Comparison of ENCODE assay signal across 9 mouse cellular contexts in the genomic region with DNA sequence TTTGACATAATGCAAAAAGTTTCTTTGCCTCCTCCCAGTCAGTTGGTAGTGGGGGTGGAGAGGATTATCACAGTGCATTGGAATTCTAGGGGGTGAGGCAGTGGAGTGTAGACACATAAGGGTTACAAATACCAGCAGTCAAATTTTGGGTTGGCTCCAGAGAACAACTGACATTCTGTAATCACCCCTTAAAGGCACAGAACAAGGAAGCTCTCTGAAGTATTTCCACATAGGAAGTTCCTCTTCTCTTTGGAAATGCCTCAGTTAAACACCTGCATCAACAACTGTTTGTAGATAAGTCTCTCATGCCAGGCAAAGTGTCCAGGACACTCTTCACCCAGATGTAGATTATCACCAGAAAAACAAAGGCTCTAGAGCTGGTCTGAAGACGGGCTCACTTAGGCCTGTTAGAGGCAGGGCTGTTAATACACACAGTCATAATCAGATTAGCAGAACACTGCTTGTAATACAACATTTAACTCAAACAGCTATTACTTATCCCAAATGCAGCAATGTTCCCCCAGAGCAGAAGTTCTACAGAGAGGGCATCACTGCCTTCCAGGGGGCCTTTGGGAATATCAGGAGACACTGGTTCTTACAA.
DNase-seq lines count a peak whose midpoint lies in the region; ATAC-seq and TF ChIP-seq lines count a peak whose summit lies in the region.
"Had no signal": no experiment of that assay in that cellular context is flagged by ENCODE, and none has a peak within 500 bp of the region (broad histone marks: within the 10 kb centered on the region; RNA-seq: fewer than 3 reads in every experiment).

No protein-coding gene starts in this region.

- no peak for TF ChIP-seq POLR2A in liver, adult 2 months (IDR thresholded peaks at IDR 0.05; ENCODE audit: extremely low read depth, insufficient read depth, low read length)

- H3K36me3 ChIP-seq in liver, adult 2 months (ENCODE audit: control insufficient read depth, insufficient read depth, low read length) = peaks cover 8% of the 10 kb centered on the region
- H3K36me3 ChIP-seq in heart, embryonic 14.5 days (ENCODE audit: control insufficient read depth, insufficient read depth, low read length) = peaks cover 12% of the 10 kb centered on the region
- peaks cover 23% of the 10 kb centered on the region for H3K36me3 ChIP-seq in lung, embryonic 14.5 days (ENCODE audit: insufficient read depth)

- peaks cover 33% of the 10 kb centered on the region for H3K4me1 ChIP-seq in liver, adult 2 months (ENCODE audit: control insufficient read depth, insufficient read depth, low read length)
- peaks cover 23 to 60% of the 10 kb centered on the region in 2 experiments for H3K4me1 ChIP-seq in heart, embryonic 14.5 days (ENCODE audit: control insufficient read depth in 2 of 2, insufficient read depth in 2 of 2, low read length in 2 of 2)
- H3K4me1 ChIP-seq in lung, embryonic 14.5 days (ENCODE audit: insufficient read depth) = no peaks in the 10 kb centered on the region

- no peak overlapping the region for H3K9ac ChIP-seq in liver, adult 2 months (ENCODE audit: low read depth, low read length)
- H3K9ac ChIP-seq in heart, embryonic 14.5 days (ENCODE audit: low read length) = no peak overlapping the region
- H3K9ac ChIP-seq in lung, embryonic 14.5 days = no peak overlapping the region

- WGBS in liver, adult 2 months = 54% methylated on average over 1 of the region's 1 CpGs
- 7% methylated on average over 1 of the region's 1 CpGs for WGBS in heart, embryonic 14.5 days
- 43% methylated on average over 1 of the region's 1 CpGs for WGBS in lung, embryonic 14.5 days

- H3K9me3 ChIP-seq in heart, embryonic 14.5 days (ENCODE audit: control insufficient read depth, low read length) = no peaks in the 10 kb centered on the region
- no peaks in the 10 kb centered on the region for H3K9me3 ChIP-seq in lung, embryonic 14.5 days (ENCODE audit: low read depth, low read length)

- no peak for TF ChIP-seq CTCF in liver, adult 2 months (IDR thresholded peaks at IDR 0.05; ENCODE audit: low read depth, low read length)
- TF ChIP-seq CTCF in lung, embryonic 14.5 days (IDR thresholded peaks at IDR 0.05; ENCODE audit: low read depth) = no peak

- peaks cover 10% of the 10 kb centered on the region for H3K79me2 ChIP-seq in liver, adult 2 months (ENCODE audit: control insufficient read depth, insufficient read depth, low read length)

- H3K27ac ChIP-seq in liver, adult 2 months (replicated peaks; ENCODE audit: insufficient read depth, low read depth, low read length) = peak overlapping the region; percentile 51; the same call in 1 of the 2 replicates
- peak overlapping the region; percentile 58 to 78 for H3K27ac ChIP-seq in heart, embryonic 14.5 days (replicated peaks in 1 of 2; ENCODE audit: control insufficient read depth in 1 of 2, insufficient read depth in 1 of 2, low read depth in 2 of 2, low read length in 2 of 2)
- peak overlapping the region; percentile 51; the same call in 1 of the 2 replicates for H3K27ac ChIP-seq in lung, embryonic 14.5 days (ENCODE audit: low read depth)

- H3K4me2 ChIP-seq in heart, embryonic 14.5 days (ENCODE audit: low read length) = peak overlapping the region; percentile 7; the same call in 1 of the 2 replicates
- no peak overlapping the region for H3K4me2 ChIP-seq in lung, embryonic 14.5 days

- no peaks in the 10 kb centered on the region for H3K27me3 ChIP-seq in liver, adult 2 months (ENCODE audit: control insufficient read depth, insufficient read depth, low read length)
- no peaks in the 10 kb centered on the region for H3K27me3 ChIP-seq in heart, embryonic 14.5 days (ENCODE audit: control insufficient read depth, insufficient read depth, low read length)
- H3K27me3 ChIP-seq in lung, embryonic 14.5 days (ENCODE audit: insufficient read depth, low read length) = no peaks in the 10 kb centered on the region

- H3K4me3 ChIP-seq in liver, adult 2 months (ENCODE audit: insufficient read depth, low read depth, low read length) = no peak overlapping the region
- no peak overlapping the region for H3K4me3 ChIP-seq in heart, embryonic 14.5 days (ENCODE audit: control insufficient read depth in 1 of 2, insufficient read depth in 1 of 2, low read depth in 1 of 2, low read length in 2 of 2)
- no peak overlapping the region for H3K4me3 ChIP-seq in lung, embryonic 14.5 days (ENCODE audit: low read depth, low read length)

- DNase-seq in liver, adult 2 months (ENCODE audit: extremely low read depth, low read depth, low spot score) = peak; percentile 75
- DNase-seq in liver = no peak
- peak; percentile 74 for DNase-seq in lung, embryonic 14.5 days
- no peak for DNase-seq in frontal cortex, postnatal 25 days (ENCODE audit: low spot score in 2 of 2)
- DNase-seq in testis, postnatal 10 days (ENCODE audit: low spot score) = no peak
- DNase-seq: cerebellum, adult 8-10 months; layer of hippocampus, postnatal 36 days had no signal

- ATAC-seq in heart, embryonic 14.5 days (ENCODE audit: insufficient number of reproducible peaks, insufficient read depth, low FRiP score, low read depth) = peak; percentile 86
- 0 out of 2 replicates have a peak, but pooled peaks have one; percentile 58 for ATAC-seq in lung, embryonic 14.5 days (ENCODE audit: insufficient read depth)
- ATAC-seq in erythroblast, adult 5-6 weeks (replicated peaks; ENCODE audit: low FRiP score, poor library complexity, severe bottlenecking) = no peak

Comparison
In these comparisons a context has a peak if more than half of its experiments do, and no peak if none do; other contexts are left out.
1. DNase-seq: peak in liver, adult 2 months (single experiment) and lung, embryonic 14.5 days (single experiment); none in liver (single experiment), frontal cortex, postnatal 25 days (0 of 2) and testis, postnatal 10 days (single experiment).
2. Peak in every context shown above with its lines, with median percentiles within 50 percentile points of each other: H3K27ac ChIP-seq.